Comparison of ENCODE assay signal across 6 mouse cellular contexts in genomic region chr3:39494363-39494762, GRCm38 (mm10).
"Had no signal": no experiment of that assay in that cellular context is flagged by ENCODE, and none has a peak within 500 bp of the region (broad histone marks: within the 10 kb centered on the region; RNA-seq: fewer than 3 reads in every experiment).

No protein-coding gene starts in this region.

- DNase-seq: kidney, adult 18-20 months; kidney, postnatal 10 days; left cerebral cortex, postnatal 4 days; lung, adult 18-20 months; thymus, adult 18-20 months; thymus, postnatal 14 days had no signal
